Mouse (Mus musculus): ENCODE measurements at regions not wholly inside any gene's neighbourhood (a gene's known extent, or its start where the extent isn't known, plus 50 kb on each side); places are given as distances from the start of the nearest gene placed in this dataset.

DNA sequence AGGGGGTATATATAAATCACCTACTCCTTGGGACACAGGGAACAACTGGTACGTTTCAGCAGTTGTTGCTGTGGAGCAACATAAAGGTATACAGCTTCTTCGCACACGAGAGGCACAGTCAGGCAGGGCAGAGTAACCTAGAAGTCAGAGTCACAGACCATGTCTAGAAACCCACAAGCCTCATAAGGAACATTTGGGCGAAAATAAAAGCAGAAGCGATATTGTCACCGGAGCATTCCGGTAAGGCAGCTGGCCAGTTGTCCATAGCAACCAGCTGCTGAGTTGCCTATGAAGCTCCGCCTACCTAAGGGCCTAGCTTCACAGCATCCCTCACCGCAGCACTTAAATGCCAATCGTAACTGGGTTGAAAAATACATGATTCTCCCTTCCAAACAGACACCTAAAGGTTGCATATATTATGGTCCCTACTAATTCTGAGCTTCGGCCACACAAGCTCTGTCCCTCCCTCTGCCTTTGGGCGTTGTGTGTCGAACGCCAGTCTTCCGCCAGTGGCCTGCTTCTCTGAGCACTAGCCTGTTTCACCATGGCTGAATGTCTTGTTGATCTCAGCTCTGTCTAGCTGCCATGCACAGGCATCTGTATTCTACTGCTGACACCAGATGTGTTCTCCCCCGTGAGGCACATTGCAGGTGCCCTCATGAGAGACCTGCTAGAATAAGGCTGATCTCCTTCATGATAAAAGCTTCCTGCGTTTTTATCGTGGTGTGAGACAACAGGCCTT, 165.1 kb upstream of the Mkln1 start:
- Histone ChIP-seq H3K27ac (ENCODE audit: low read depth, low read length) (no peak overlapping the region), H3K9ac (ENCODE audit: low read depth, low read length) (no peak overlapping the region), H3K4me3 (ENCODE audit: low read depth, low read length) (no peak overlapping the region), H3K4me2 (replicated peaks; ENCODE audit: low read depth) (no peak overlapping the region), H3K27me3 (replicated peaks; ENCODE audit: control insufficient read depth, insufficient read depth, low read length) (no peaks in the 10 kb centered on the region), H3K9me3 (ENCODE audit: control insufficient read depth) (no peaks in the 10 kb centered on the region), H3K4me1 (replicated peaks; ENCODE audit: control insufficient read depth, insufficient read depth, low read length) (no peaks in the 10 kb centered on the region), H3K36me3 (ENCODE audit: control insufficient read depth, insufficient read depth) (no peaks in the 10 kb centered on the region)
- no peak for ATAC-seq
- TF ChIP-seq CTCF (IDR thresholded peaks at IDR 0.05; ENCODE audit: low read depth) = no peak
- 65% methylated on average over 18 of the region's 18 CpGs for WGBS

DNA sequence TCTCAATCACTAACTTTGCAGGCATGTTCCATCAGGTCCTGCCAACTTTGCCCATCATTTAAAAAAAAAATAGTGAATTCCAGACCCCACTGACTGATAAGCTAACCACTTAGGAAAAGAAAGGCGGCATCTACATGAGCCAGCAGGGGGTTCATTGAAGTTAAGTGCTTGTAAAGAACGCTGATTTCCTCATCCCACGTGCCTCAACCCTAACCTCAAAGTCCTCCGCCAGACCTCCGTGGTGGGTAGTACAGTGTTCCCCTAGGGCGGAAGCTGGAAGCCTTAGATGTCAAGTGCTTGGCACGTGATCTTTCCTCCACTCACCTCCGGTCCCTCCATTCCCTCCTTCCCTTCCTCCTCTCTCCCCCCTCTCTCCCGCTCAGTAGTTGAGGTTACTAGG, 158.5 kb upstream of the Mkln1 start:
- Histone ChIP-seq H3K27me3 (replicated peaks; ENCODE audit: control insufficient read depth, insufficient read depth, low read length) (no peaks in the 10 kb centered on the region), H3K9me3 (ENCODE audit: control insufficient read depth) (no peaks in the 10 kb centered on the region), H3K9ac (ENCODE audit: low read depth, low read length) (no peak overlapping the region), H3K4me3 (ENCODE audit: low read depth, low read length) (no peak overlapping the region), H3K4me2 (replicated peaks; ENCODE audit: low read depth) (no peak overlapping the region), H3K27ac (ENCODE audit: low read depth, low read length) (no peak overlapping the region), H3K4me1 (replicated peaks; ENCODE audit: control insufficient read depth, insufficient read depth, low read length) (no peaks in the 10 kb centered on the region), H3K36me3 (ENCODE audit: control insufficient read depth, insufficient read depth) (no peaks in the 10 kb centered on the region)
- TF ChIP-seq CTCF (IDR thresholded peaks at IDR 0.05; ENCODE audit: low read depth) = no peak
- ATAC-seq = no peak
- WGBS = 14% methylated on average over 9 of the region's 9 CpGs

DNA sequence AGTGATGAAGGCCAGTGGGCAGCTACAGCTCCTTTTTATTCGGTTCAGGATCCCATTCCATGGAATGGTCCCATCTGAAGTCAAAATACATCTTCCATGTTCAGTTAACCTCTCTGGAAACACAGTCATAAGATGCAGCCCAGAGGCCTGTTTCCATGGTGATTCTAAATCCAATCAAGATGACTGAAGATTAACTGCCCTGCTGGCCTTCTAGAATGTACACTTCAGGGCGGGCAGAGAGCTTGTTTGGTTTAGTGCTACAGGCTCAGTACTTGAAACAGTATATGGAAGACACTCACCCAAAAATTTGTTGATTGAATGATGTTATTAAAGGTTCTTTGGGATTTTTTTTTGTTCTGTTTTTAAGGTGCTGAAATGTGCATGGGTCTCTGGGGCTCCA, 148.0 kb upstream of the Mkln1 start:
- Histone ChIP-seq H3K9ac (ENCODE audit: low read depth, low read length) (no peak overlapping the region), H3K36me3 (ENCODE audit: control insufficient read depth, insufficient read depth) (no peaks in the 10 kb centered on the region), H3K4me1 (replicated peaks; ENCODE audit: control insufficient read depth, insufficient read depth, low read length) (no peaks in the 10 kb centered on the region), H3K27ac (ENCODE audit: low read depth, low read length) (no peak overlapping the region), H3K27me3 (replicated peaks; ENCODE audit: control insufficient read depth, insufficient read depth, low read length) (no peaks in the 10 kb centered on the region), H3K4me3 (ENCODE audit: low read depth, low read length) (no peak overlapping the region), H3K4me2 (replicated peaks; ENCODE audit: low read depth) (no peak overlapping the region), H3K9me3 (ENCODE audit: control insufficient read depth) (no peaks in the 10 kb centered on the region)
- no peak for TF ChIP-seq CTCF (IDR thresholded peaks at IDR 0.05; ENCODE audit: low read depth)
- 57% methylated on average over 2 of the region's 2 CpGs for WGBS
- ATAC-seq = no peak

DNA sequence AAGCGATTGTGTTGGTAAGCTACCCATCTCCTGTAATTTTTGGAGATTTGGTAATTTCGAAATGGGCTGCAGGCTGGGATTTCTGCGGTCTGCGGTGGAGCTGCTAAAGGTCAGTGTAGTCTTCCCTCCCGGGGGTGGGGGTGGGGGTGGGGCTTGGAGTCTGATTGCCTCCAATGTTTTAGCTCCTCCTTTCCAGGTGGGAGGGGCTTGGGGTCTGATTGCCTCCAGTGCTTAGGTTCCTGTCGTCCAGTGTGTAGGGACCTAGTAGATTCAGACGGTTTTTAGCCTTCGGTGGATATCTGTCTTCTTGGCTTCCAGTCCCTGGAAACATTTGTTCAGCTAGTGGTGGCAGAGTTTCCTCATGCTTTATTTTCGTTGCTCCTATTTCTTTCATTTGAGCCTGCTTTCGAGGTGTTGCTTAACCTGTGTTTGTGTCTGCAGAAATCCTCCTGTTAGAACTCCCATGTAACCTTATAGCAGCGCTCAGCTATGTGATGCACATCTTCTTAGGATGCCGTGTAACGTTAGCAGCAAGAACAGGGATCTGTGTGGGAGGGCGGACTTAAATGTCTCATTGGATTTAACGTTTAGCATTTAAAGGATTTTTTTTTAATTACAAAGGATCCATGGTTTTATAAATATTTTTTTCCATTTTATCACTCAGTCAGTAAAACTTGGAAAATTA, 145.1 kb upstream of the Mkln1 start:
- no peak for ATAC-seq

DNA sequence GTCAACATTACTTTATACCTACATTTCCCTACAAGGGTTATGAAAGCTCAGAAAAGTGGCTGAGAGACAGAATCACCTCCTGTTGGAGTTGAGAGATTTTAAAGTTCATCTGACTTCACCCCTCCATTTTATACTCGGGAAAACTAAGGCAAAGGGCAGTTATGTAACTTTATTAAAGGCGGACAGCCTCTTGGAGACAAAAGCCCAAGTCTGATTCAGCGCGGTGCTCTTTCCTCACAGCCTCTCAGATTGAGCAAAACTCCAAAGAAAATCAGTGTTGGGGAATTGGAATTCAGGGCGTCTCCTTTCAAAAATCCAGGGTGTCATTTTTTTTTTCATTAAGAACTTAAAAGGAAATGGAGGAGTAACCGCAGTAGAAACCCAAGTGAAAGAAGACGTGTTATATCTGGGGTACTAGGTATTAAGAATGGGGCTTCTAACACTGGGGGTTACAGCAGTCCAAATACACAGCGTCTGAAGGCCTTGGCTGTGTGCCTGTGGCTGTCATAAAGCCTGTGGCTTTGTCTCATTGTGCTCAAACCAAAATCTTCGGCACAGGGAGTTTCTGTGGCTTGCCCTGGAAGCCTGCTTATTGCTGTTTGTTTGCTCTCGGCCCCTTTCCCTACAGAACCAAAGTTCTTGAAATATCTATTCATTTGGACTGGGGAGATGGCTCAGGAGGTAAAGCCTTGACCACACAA, 137.7 kb upstream of the Mkln1 start:
- Histone ChIP-seq H3K27ac (ENCODE audit: low read depth, low read length) (no peak overlapping the region), H3K4me2 (replicated peaks; ENCODE audit: low read depth) (no peak overlapping the region), H3K9ac (ENCODE audit: low read depth, low read length) (no peak overlapping the region), H3K27me3 (replicated peaks; ENCODE audit: control insufficient read depth, insufficient read depth, low read length) (no peaks in the 10 kb centered on the region), H3K9me3 (ENCODE audit: control insufficient read depth) (no peaks in the 10 kb centered on the region), H3K36me3 (ENCODE audit: control insufficient read depth, insufficient read depth) (no peaks in the 10 kb centered on the region), H3K4me1 (replicated peaks; ENCODE audit: control insufficient read depth, insufficient read depth, low read length) (no peaks in the 10 kb centered on the region), H3K4me3 (ENCODE audit: low read depth, low read length) (no peak overlapping the region)
- ATAC-seq = no peak
- TF ChIP-seq CTCF (IDR thresholded peaks at IDR 0.05; ENCODE audit: low read depth) = no peak
- WGBS = 83% methylated on average over 10 of the region's 10 CpGs

More for the DNA sequence above, 145.1 kb upstream of the Mkln1 start:
- H3K4me2 ChIP-seq (replicated peaks; ENCODE audit: low read depth) = peak overlapping the region; percentile 48
- no peak overlapping the region for H3K9ac ChIP-seq (ENCODE audit: low read depth, low read length)
- no peaks in the 10 kb centered on the region for H3K36me3 ChIP-seq (ENCODE audit: control insufficient read depth, insufficient read depth)
- 21% methylated on average over 15 of the region's 15 CpGs for WGBS
- no peak for TF ChIP-seq CTCF (IDR thresholded peaks at IDR 0.05; ENCODE audit: low read depth)
- H3K27me3 ChIP-seq (replicated peaks; ENCODE audit: control insufficient read depth, insufficient read depth, low read length) = no peaks in the 10 kb centered on the region
- H3K4me3 ChIP-seq (ENCODE audit: low read depth, low read length) = no peak overlapping the region; the same call in 1 of the 2 replicates
- no peak overlapping the region for H3K27ac ChIP-seq (ENCODE audit: low read depth, low read length)
- no peaks in the 10 kb centered on the region for H3K4me1 ChIP-seq (replicated peaks; ENCODE audit: control insufficient read depth, insufficient read depth, low read length)
- H3K9me3 ChIP-seq (ENCODE audit: control insufficient read depth) = no peaks in the 10 kb centered on the region

DNA sequence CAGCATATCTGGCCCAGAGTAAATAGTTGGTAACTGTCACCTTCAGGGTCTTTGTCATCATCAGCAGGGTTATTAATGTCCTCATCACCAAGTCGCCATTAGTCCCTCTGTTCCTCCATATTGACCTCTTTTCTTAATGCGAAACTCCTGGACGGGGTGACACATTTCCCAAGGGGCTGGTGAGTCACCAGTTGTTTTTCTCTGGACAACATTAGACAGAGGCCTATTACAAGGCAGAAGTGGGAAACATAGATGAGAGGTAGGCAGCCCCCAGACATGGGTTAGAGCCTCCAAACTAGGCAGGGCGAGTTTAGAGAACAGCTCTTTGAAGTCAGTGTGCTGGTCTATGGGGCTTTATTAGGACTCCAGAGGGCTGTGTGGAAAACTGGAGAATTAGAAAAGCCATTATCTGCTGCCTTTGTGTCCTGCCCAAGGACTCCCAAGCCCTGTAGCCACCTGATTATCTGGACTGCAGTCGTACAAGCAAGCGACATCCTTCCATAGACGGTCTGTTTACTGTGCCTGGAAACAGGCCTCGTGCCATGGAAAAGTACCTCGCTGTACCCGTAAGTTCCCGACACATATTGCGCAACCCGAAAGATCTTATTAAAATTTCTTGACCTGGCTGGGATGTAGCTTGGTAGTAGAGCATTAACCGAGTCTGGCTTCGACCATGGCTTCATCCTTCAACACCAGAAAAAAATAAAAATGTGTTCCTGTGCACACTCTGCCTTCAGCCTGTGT, 136.6 kb upstream of the Mkln1 start:
- TF ChIP-seq CTCF (IDR thresholded peaks at IDR 0.05; ENCODE audit: low read depth) = no peak
- Histone ChIP-seq H3K9me3 (ENCODE audit: control insufficient read depth) (no peaks in the 10 kb centered on the region), H3K4me1 (replicated peaks; ENCODE audit: control insufficient read depth, insufficient read depth, low read length) (no peaks in the 10 kb centered on the region), H3K36me3 (ENCODE audit: control insufficient read depth, insufficient read depth) (no peaks in the 10 kb centered on the region), H3K27me3 (replicated peaks; ENCODE audit: control insufficient read depth, insufficient read depth, low read length) (no peaks in the 10 kb centered on the region), H3K9ac (ENCODE audit: low read depth, low read length) (no peak overlapping the region), H3K4me3 (ENCODE audit: low read depth, low read length) (no peak overlapping the region), H3K4me2 (replicated peaks; ENCODE audit: low read depth) (no peak overlapping the region), H3K27ac (ENCODE audit: low read depth, low read length) (no peak overlapping the region)
- WGBS = 89% methylated on average over 15 of the region's 15 CpGs
- ATAC-seq = no peak
